Mouse (Mus musculus): Measurements from ENCODE around the gene Lrrc8e. TPM values are rescaled to one million over a fixed set of nuclear protein-coding genes. Genes with fewer than 3 reads are reported as not detected.
"Not testable (repeated sequence)": the region's sequence is repeated elsewhere in the genome, so short reads cannot be mapped to it uniquely, and the experiment has no call there.

The Lrrc8e gene
- polyA plus RNA-seq, 3 experiments from 2014 or later: 0.90 TPM; not detected in 2

DNA sequence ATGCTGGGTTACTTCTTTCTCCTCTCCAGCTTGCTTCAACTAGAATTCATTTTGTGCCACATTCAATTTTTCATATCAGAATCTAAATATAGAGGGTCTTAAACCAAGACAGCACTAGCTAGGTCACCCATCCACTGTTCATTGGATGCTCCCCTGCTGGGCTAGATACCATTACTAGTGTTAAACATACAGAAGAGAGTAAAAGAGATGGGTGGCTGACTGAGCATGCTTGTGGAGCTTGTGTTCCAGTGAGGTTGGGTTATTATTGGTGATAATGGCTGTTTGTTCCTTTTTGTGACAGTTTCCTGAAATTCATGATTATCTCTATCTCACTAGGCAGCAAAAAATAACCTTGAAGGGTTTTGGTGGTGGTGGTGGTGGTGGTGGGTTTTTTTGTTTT is 4.6 kb upstream of the Lrrc8e start:
- no peak for ATAC-seq

DNA sequence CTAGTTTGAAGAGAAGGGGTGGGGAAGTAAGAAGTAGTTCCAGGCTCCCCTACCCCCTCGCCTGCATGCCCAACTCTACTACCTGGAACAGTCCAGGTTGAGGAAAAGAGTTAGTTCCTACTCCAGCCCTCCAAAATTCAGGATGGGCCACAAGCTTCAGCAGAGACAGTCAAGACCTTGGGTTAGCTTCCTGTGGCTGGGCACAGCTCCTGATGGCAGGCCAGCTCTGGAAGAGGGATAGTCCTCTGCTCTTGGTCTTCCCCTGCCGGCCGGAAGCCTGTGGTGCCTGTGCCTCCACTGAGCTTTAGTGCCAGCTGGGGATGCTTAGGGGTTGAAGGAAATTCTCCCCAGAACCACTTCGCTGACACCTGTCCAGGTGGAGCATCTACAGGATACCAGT is 304 bp upstream of the Lrrc8e start:
- ATAC-seq: no peak

GRCm38 (mm10) chr8:4227919-4228318 is 1.3 kb downstream of the Lrrc8e start:
- no peak for ATAC-seq

GRCm38 (mm10) chr8:4229784-4230183 is 3.2 kb downstream of the Lrrc8e start:
- ATAC-seq: no peak

DNA sequence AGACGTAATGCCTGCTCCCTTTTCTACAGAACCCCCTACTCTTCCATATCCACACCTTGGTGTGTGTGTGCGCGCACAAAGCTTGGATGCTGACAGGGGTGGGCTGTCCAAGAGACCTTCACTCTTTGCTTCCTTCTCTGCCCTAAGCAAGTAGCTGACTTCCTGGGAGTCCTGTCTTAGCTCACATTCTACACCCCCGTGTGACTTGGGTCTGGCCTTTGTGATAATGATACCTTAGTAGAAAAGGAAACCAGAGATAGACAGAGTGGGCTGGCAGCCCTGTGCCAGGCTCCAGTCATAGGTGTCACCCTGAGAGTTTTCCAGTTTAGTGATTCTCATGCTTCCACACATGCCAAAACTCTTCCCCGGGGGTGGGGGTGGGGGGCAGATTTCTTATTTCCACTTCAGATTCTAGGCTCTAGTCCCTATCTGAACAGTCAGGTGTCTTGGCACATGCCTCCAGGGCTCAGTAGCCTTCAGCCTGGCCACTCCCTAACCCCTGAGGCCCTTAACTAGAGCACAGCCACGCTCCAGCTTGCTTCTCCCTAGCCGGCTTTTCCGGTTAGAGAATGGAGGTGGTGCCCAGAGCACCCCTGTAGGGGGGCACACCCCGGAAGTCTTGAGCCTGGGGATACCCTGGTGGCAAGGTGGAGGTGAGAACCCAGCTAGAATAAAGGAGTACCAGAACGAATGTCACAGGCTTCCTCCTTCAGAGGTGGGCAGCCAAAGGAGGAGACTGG is 4.2 kb downstream of the Lrrc8e start:
- ATAC-seq: no peak

GRCm38 (mm10) chr8:4237814-4238433 is 11.3 kb downstream of the Lrrc8e start:
- no peak for ATAC-seq

DNA sequence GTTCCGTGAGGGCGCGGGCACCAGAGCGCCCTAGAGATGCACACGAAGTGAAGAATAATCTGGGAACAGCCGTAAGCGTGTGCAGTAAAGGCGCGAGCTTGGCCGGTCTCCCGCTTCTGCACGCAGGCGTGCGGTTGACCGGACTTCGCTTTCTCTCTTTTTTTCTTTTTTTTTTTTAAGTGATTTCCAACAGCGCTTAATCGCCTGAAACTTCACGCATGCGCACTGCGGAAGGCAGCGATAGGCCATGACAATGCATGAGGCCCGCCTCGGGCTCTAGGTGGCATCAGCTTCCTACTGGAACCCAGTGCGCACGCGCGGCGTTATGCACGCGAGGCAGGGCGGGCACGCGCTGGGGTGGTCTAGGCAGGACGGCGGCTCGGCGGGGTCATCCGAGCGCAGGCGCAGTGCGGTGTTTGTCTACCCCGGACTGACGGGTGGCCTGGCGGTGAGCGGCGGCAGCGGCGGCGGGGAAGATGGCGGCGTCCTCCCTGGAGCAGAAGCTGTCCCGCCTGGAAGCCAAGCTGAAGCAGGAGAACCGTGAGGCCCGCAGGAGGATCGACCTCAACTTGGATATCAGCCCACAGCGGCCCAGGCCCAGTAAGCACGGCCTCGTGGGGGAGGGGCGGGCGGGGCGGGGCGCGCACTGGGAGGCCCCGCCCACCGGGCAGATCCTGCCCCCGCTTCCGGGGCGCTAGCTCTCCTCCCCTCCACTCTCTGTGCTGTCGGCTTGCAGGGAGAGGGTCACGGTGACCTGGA is 12.0 kb downstream of the Lrrc8e start, which contains the start of the genes Map2k7 and Gm49320:
Map2k7 (plus strand) TSS at position 307 of the 759 bp plus-strand sequence.
Gm49320 (plus strand) TSS at position 432 of the 759 bp plus-strand sequence.
- ATAC-seq: peak; percentile 84

DNA sequence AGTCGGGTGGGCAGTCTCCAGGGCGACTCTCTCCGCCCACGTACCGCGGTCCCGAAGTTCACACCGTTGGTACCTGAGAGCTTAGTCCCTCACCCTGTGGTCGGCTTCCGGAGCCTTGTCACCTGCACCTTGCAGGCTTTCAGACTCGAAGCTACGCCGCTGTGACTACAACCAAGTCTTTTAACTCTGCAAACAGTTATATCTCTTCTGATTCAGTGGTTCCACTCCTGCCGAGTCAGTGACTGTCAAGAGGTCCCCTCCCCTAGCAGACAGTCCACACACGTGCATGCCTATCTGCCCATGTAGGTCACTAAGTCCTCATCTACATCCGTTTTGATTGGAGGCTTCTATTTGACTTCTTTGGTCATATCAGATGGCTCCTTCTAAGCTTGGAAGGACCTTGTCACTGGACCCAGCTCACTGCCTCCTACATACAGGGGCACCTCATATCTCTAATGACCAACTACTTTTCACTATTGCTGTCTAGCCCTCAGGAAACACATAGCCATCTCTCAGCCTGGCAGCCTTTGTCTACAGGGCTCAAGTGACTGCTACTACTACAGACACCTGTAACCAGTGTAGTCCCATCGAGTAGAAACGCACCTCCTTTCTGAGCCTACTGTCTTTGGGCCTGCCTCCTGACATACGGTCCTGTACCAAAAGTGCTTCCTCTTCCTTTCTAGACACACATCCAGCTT is 12.7 kb downstream of the Lrrc8e start:
- ATAC-seq: peak; percentile 40

- ATAC-seq: no peak
Measured at GRCm38 (mm10) chr8:4245061-4245460, 18.4 kb downstream of the Lrrc8e start.

DNA sequence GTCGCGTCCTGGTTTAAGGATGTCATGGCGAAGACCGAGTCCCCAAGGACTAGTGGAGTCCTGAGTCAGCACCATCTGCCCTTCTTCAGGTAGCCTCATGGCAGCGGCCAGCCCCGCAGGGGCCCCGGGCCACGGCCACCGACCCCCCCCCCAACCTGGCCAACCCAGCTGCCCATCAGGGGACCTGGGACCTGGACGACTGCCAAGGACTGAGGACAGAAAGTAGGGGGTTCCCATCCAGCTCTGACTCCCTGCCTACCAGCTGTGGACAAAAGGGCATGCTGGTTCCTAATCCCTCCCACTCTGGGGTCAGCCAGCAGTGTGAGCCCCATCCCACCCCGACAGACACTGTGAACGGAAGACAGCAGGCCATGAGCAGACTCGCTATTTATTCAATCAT is 19.1 kb downstream of the Lrrc8e start:
- ATAC-seq: no peak

DNA sequence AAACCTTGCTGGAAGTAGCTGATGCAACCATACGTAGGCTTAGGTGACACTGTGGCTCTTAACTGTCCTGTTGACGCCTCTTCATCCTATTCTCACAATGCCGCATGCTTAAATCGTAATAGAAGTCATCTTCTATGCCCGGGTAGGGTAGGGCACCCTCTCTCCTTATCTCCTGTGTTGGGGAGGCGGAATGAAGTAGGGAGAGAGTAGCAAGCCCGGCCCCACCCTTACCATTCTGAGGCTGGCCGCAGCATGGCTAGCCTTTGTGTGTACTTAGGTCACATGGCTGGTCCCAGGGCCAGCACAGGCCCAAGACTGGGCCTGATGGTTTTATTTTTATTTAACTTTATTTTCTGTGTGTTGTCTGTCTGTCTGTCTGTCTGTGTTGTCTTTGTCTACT is 20.6 kb downstream of the Lrrc8e start:
- ATAC-seq: no peak

GRCm38 (mm10) chr8:4247951-4248540 is 21.4 kb downstream of the Lrrc8e start, which contains the start of gene Tgfbr3l:
Gene Tgfbr3l, plus strand, starts transcription at chr8:4248214.
- no peak for ATAC-seq

- no peak for ATAC-seq
Measured at GRCm38 (mm10) chr8:4249213-4249612, 22.6 kb downstream of the Lrrc8e start.

GRCm38 (mm10) chr8:4250306-4250970 is 23.8 kb downstream of the Lrrc8e start:
- ATAC-seq: peak; percentile 53

DNA sequence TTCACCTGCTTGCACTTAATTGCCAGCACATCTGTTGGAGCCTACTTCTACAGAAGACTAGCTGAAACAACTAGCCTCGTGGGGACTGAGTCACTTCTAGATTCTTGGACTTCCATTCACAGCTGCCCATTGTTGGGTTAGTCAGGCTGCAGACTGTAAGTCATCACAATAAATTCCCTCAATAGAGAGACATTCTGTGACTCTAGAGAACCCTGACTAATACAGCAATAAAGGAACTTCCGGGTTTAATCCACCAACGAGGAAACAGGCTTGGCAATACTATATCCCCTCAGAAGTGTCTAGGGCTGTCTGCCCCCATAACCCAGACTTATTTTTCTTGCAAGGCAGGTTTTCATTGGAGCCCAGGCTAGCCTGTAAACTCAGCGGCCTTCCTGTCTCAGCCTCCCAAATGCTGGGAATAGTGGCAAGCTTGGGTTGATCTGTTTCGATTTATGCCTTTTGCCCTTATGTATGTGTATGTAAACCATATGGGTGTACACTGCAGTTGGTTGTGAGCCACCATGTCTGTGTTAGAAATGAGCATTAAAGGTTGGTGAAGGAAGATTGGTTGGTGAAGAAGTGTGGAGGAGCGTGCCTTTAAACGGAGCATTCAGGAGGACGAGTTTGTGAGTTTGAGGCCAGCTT is 25.6 kb downstream of the Lrrc8e start:
- ATAC-seq: no peak

DNA sequence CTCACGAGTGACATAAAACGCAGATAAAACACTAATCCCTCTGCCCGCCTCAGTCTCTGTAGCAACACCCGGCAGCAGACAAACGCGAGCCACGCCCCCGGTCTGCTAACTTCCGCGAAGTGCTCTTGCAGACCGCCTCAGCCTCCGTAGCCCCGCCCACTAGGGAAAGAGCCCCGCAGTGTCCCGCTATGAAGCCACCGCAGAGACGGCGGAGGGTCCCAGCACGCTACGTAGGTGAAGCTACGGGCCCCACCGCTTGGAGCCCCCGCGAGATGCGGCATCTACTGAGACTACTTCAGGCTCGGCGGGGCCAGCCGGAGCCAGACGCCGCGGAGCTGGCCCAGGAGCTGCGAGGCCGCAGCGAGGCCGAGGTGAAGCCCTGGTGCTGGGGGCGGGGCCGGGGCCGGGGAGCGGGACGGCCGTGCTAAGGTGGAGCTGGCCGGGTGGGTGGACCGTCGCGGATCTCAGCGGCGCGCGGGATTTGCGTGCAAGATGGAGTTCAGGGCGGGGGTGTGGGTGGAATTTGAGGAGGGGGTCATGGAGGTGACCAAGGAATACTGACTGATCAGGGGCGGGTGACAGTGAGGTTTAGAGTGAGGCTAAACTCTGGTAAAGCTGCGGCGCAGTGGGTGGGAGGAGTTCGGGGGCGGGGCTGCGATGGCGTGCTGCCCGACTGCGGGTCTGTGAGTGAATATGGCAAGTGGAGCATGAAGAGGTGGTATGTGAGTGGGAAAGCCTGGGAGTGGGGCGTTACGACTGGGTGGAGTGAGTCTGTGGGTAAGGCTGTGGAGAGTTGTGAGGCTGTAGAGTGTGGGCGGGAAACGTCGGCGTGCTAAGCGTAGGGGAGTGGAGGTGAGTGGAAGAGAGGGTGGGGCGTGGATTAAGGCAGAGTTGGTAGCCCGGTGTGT is 26.6 kb downstream of the Lrrc8e start, which contains the start of gene Snapc2:
Snapc2 (plus strand) TSS at position 147 of the 908 bp plus-strand sequence.
- peak; percentile 94 for ATAC-seq

DNA sequence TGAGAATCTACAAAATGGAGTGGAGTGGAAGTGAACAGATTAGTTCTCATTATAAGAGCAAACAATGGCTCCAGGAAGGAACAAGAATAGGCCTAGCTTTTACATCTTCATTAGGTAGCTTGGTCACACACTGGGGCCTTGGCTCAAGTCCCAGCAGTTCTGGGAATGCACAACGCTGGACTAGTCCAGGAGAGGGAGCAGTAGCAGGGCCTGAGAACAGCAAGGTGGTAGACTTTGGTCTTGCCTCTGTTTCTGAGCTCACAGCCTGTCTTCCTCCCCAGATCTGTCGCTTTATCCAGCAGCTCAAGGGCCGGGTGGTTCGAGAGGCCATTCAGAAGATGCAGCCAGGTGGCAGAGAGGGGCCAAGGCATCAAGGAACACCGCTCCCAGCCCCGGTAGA is 27.4 kb downstream of the Lrrc8e start:
- no peak for ATAC-seq

DNA sequence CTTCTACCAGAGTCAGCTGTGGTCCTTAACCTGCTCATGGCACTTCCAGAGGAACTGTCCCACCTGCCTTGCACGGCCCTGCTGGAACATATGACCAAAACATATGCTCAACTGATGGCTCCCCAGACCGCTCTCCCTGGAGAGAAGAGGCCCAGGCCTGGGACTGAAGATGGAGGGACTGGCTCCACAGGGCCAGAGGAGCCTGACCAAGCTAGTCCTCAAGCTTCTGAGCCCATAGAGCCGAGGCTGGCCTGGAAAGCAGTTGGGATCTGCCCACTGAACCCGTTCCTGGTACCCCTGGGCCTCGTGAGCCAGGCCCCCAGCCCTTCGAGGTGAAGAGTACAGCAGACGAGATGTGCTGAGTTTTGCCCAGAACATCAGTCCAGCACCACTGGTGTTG is 28.8 kb downstream of the Lrrc8e start:
- not testable (repeated sequence) for ATAC-seq

- no peak for ATAC-seq
Measured at GRCm38 (mm10) chr8:4256911-4257310, 30.3 kb downstream of the Lrrc8e start.

GRCm38 (mm10) chr8:4257350-4257749 is 30.7 kb downstream of the Lrrc8e start:
- ATAC-seq: no peak

All from inflammation-experienced regulatory T-cells, adult 6 months (primary cell).